Mouse (Mus musculus) naive thymus-derived CD4-positive, alpha-beta T cell, adult 2 months (primary cell): ENCODE measurements at regions not wholly inside any gene's neighbourhood (a gene's known extent, or its start where the extent isn't known, plus 50 kb on each side); places are given as distances from the start of the nearest gene placed in this dataset.

Experiments
- DNase-seq: peaks from one replicate; pipeline ENCODE4 v3.0.0-alpha.2; 2011; ENCODE audit warnings: low read depth

GRCm38 (mm10) chr13:43724161-43724560, 60.4 kb upstream of the Cd83 start:
- DNase-seq: no peak

GRCm38 (mm10) chr13:43725698-43726097, 58.9 kb upstream of the Cd83 start:
- DNase-seq: peak; percentile 74

- DNase-seq: no peak
Measured at GRCm38 (mm10) chr13:43726895-43727341, 57.7 kb upstream of the Cd83 start.

GRCm38 (mm10) chr13:43729617-43730016, 55.0 kb upstream of the Cd83 start:
- no peak for DNase-seq

GRCm38 (mm10) chr13:43733061-43733460, 51.5 kb upstream of the Cd83 start:
- DNase-seq: no peak

GRCm38 (mm10) chr13:43734641-43735040, 49.9 kb upstream of the Cd83 start:
- no peak for DNase-seq
